Mouse (Mus musculus): Measurements from ENCODE around the gene Wdr81. TPM values are rescaled to one million over a fixed set of nuclear protein-coding genes. Genes with fewer than 3 reads are reported as not detected.

Wdr81 gene
- polyA plus RNA-seq, 1 experiment from 2014 or later, result 5.9 TPM

GRCm38 (mm10) chr11:75467512-75468215 lies 13.1 kb upstream of the Wdr81 start:
- peak; percentile 71; the same call in 1 of the 2 replicates for ATAC-seq (ENCODE audit: low FRiP score, low read depth)
- H3K4me1 ChIP-seq, result peaks cover 24% of the 10 kb centered on the region
- H3K4me2 ChIP-seq (replicated peaks), result peak overlapping the region; percentile 83
- peak overlapping the region; percentile 48; the same call in 1 of the 2 replicates for H3K27ac ChIP-seq
- H3K9ac ChIP-seq, result peak overlapping the region; percentile 75
- H3K9me3 ChIP-seq, result peaks cover 4% of the 10 kb centered on the region; the same call in 1 of the 2 replicates
- peaks cover 14% of the 10 kb centered on the region for H3K36me3 ChIP-seq
- 18% methylated on average over 19 of the region's 19 CpGs for WGBS
- H3K4me3 ChIP-seq, result peak overlapping the region; percentile 48
- peaks cover 2% of the 10 kb centered on the region; the same call in 1 of the 2 replicates for H3K27me3 ChIP-seq

- no peak overlapping the region for H3K4me2 ChIP-seq (replicated peaks)
- ATAC-seq (ENCODE audit: low FRiP score, low read depth), result no peak
- no peak overlapping the region for H3K9ac ChIP-seq
- peaks cover 2% of the 10 kb centered on the region; the same call in 1 of the 2 replicates for H3K27me3 ChIP-seq
- H3K4me3 ChIP-seq, result no peak overlapping the region
- WGBS, result 98% methylated on average over 4 of the region's 4 CpGs
- H3K9me3 ChIP-seq, result peaks cover 4% of the 10 kb centered on the region; the same call in 1 of the 2 replicates
- H3K27ac ChIP-seq, result no peak overlapping the region
- peaks cover 31% of the 10 kb centered on the region for H3K4me1 ChIP-seq
- H3K36me3 ChIP-seq, result peaks cover 14% of the 10 kb centered on the region
Measured at GRCm38 (mm10) chr11:75466731-75467505, 12.4 kb upstream of the Wdr81 start.

GRCm38 (mm10) chr11:75465051-75465450 lies 10.5 kb upstream of the Wdr81 start:
- 82% methylated on average over 6 of the region's 6 CpGs for WGBS
- H3K27me3 ChIP-seq, result peaks cover 2% of the 10 kb centered on the region; the same call in 1 of the 2 replicates
- peaks cover 14% of the 10 kb centered on the region for H3K36me3 ChIP-seq
- no peak overlapping the region for H3K27ac ChIP-seq
- no peak overlapping the region for H3K4me2 ChIP-seq (replicated peaks)
- H3K9me3 ChIP-seq, result peaks cover 4% of the 10 kb centered on the region; the same call in 1 of the 2 replicates
- ATAC-seq (ENCODE audit: low FRiP score, low read depth), result no peak
- H3K4me3 ChIP-seq, result no peak overlapping the region
- H3K9ac ChIP-seq, result no peak overlapping the region
- peaks cover 40% of the 10 kb centered on the region for H3K4me1 ChIP-seq

GRCm38 (mm10) chr11:75464417-75464816 lies 9.9 kb upstream of the Wdr81 start:
- 89% methylated on average over 6 of the region's 6 CpGs for WGBS
- Histone ChIP-seq H3K9ac (no peak overlapping the region), H3K27me3 (peaks cover 2% of the 10 kb centered on the region; the same call in 1 of the 2 replicates), H3K4me2 (replicated peaks) (no peak overlapping the region), H3K4me1 (peaks cover 46% of the 10 kb centered on the region), H3K9me3 (peaks cover 4% of the 10 kb centered on the region; the same call in 1 of the 2 replicates), H3K27ac (no peak overlapping the region), H3K36me3 (peaks cover 14% of the 10 kb centered on the region), H3K4me3 (no peak overlapping the region)
- no peak for ATAC-seq (ENCODE audit: low FRiP score, low read depth)

- Histone ChIP-seq H3K9me3 (peaks cover 4% of the 10 kb centered on the region; the same call in 1 of the 2 replicates), H3K4me3 (peak overlapping the region; percentile 73), H3K27ac (peak overlapping the region; percentile 63), H3K36me3 (peaks cover 14% of the 10 kb centered on the region), H3K4me2 (replicated peaks) (peak overlapping the region; percentile 97), H3K27me3 (peaks cover 2% of the 10 kb centered on the region; the same call in 1 of the 2 replicates), H3K9ac (no peak overlapping the region), H3K4me1 (peaks cover 46% of the 10 kb centered on the region)
- ATAC-seq (ENCODE audit: low FRiP score, low read depth), result no peak
- WGBS, result 56% methylated on average over 4 of the region's 4 CpGs
Measured at GRCm38 (mm10) chr11:75463624-75464023, 9.1 kb upstream of the Wdr81 start.

- peak overlapping the region; percentile 73 for H3K4me3 ChIP-seq
- ATAC-seq (ENCODE audit: low FRiP score, low read depth), result peak; percentile 26
- peaks cover 39% of the 10 kb centered on the region for H3K4me1 ChIP-seq
- peak overlapping the region; percentile 70 for H3K9ac ChIP-seq
- no peaks in the 10 kb centered on the region for H3K27me3 ChIP-seq
- WGBS, result 0% methylated on average over 9 of the region's 9 CpGs
- peak overlapping the region; percentile 97 for H3K4me2 ChIP-seq (replicated peaks)
- peak overlapping the region; percentile 63 for H3K27ac ChIP-seq
- H3K9me3 ChIP-seq, result peaks cover 4% of the 10 kb centered on the region; the same call in 1 of the 2 replicates
- H3K36me3 ChIP-seq, result peaks cover 14% of the 10 kb centered on the region
Measured at GRCm38 (mm10) chr11:75462865-75463336, 8.4 kb upstream of the Wdr81 start.

GRCm38 (mm10) chr11:75462253-75462783 lies 7.8 kb upstream of the Wdr81 start:
- Histone ChIP-seq H3K9ac (peak overlapping the region; percentile 70), H3K9me3 (peaks cover 4% of the 10 kb centered on the region; the same call in 1 of the 2 replicates), H3K27ac (peak overlapping the region; percentile 63; the same call in 1 of the 2 replicates), H3K4me2 (replicated peaks) (peak overlapping the region; percentile 97), H3K27me3 (no peaks in the 10 kb centered on the region), H3K4me1 (peaks cover 37% of the 10 kb centered on the region), H3K4me3 (peak overlapping the region; percentile 73), H3K36me3 (peaks cover 14% of the 10 kb centered on the region)
- ATAC-seq (ENCODE audit: low FRiP score, low read depth), result no peak
- WGBS, result 7% methylated on average over 13 of the region's 16 CpGs

- under 1% methylated on average over 26 of the region's 30 CpGs for WGBS
Measured at GRCm38 (mm10) chr11:75461743-75462252, 7.3 kb upstream of the Wdr81 start.

GRCm38 (mm10) chr11:75460844-75461742 lies 6.6 kb upstream of the Wdr81 start, which contains the start of gene Tlcd2:
TSS of gene Tlcd2 (plus strand) at chr11:75461715.
- peak; percentile 95 for ATAC-seq (ENCODE audit: low FRiP score, low read depth)
- under 1% methylated on average over 46 of the region's 46 CpGs for WGBS

More at GRCm38 (mm10) chr11:75461743-75462252, 7.3 kb upstream of the Wdr81 start:
- Histone ChIP-seq H3K4me1 (peaks cover 37% of the 10 kb centered on the region), H3K27ac (peak overlapping the region; percentile 63; the same call in 1 of the 2 replicates), H3K27me3 (no peaks in the 10 kb centered on the region), H3K9ac (peak overlapping the region; percentile 70), H3K4me2 (replicated peaks) (peak overlapping the region; percentile 97), H3K4me3 (peak overlapping the region; percentile 73), H3K9me3 (peaks cover 3% of the 10 kb centered on the region; the same call in 1 of the 2 replicates), H3K36me3 (peaks cover 14% of the 10 kb centered on the region)
- peak; percentile 6; the same call in 1 of the 2 replicates for ATAC-seq (ENCODE audit: low FRiP score, low read depth)

GRCm38 (mm10) chr11:75460103-75460843 lies 5.8 kb upstream of the Wdr81 start:
- H3K4me1 ChIP-seq, result peaks cover 38% of the 10 kb centered on the region
- H3K9me3 ChIP-seq, result no peaks in the 10 kb centered on the region
- H3K9ac ChIP-seq, result peak overlapping the region; percentile 63
- 2% methylated on average over 19 of the region's 19 CpGs for WGBS
- H3K36me3 ChIP-seq, result peaks cover 8% of the 10 kb centered on the region
- no peaks in the 10 kb centered on the region for H3K27me3 ChIP-seq
- H3K27ac ChIP-seq, result peak overlapping the region; percentile 92
- no peak; the same call in 1 of the 2 replicates for ATAC-seq (ENCODE audit: low FRiP score, low read depth)
- peak overlapping the region; percentile 73 for H3K4me3 ChIP-seq
- H3K4me2 ChIP-seq (replicated peaks), result peak overlapping the region; percentile 97

More at GRCm38 (mm10) chr11:75460844-75461742, 6.6 kb upstream of the Wdr81 start, which contains the start of gene Tlcd2:
- Histone ChIP-seq H3K27ac (peak within 1 kb of the TSS; percentile 92), H3K4me3 (peak within 1 kb of the TSS; percentile 73), H3K9ac (peak within 1 kb of the TSS; percentile 70), H3K9me3 (no peaks in the 10 kb centered on the region), H3K27me3 (no peaks in the 10 kb centered on the region), H3K4me2 (replicated peaks) (peak within 1 kb of the TSS; percentile 97), H3K36me3 (peaks cover 14% of the 10 kb centered on the region), H3K4me1 (peaks cover 37% of the 10 kb centered on the region)
